Mouse (Mus musculus): ENCODE measurements around the gene Krit1.

- TF ChIP-seq POLR2A (IDR thresholded peaks at IDR 0.05; ENCODE audit: borderline replicate concordance, insufficient read depth, low read length) (no peak), CTCF (IDR thresholded peaks at IDR 0.05; ENCODE audit: borderline replicate concordance, insufficient read depth, low read depth, low read length) (peak; percentile 11; the same call in 1 of the 2 replicates)
Measured at GRCm38 (mm10) chr5:3782670-3783069, 20.3 kb upstream of the Krit1 start.
